Mouse (Mus musculus) megakaryocyte, embryonic 14.5 days (primary cell): ENCODE data around the gene Spats1.

Source experiments
- FLI1 ChIP-seq: IDR thresholded peaks from 2 replicates; pipeline ENCODE4 v1.6.1; 2012; ENCODE audit warnings: low read length, inconsistent platforms, mixed read lengths
- GATA1 ChIP-seq: IDR thresholded peaks from 3 replicates; pipeline ENCODE4 v1.6.1; 2012; ENCODE audit warnings: mixed read lengths, low read length, inconsistent platforms, borderline replicate concordance

- no peak for TF ChIP-seq GATA1
- TF ChIP-seq FLI1 = no peak
Observed at GRCm38 (mm10) chr17:45417387-45417786, 57.8 kb downstream of the Spats1 start.
